Mouse (Mus musculus): Measurements from ENCODE around the gene Lrrn1. TPM values are rescaled to one million over a fixed set of nuclear protein-coding genes. Genes with fewer than 3 reads are reported as not detected.

Lrrn1 gene
- total RNA-seq, 2 experiments from 2014 or later = 6.8 to 8.3 TPM

GRCm38 (mm10) chr6:107583759-107584383, 54.3 kb downstream of the Lrrn1 start:
- no peak for DNase-seq

- no peak for DNase-seq
Observed at GRCm38 (mm10) chr6:107605151-107605550, 75.6 kb downstream of the Lrrn1 start.

GRCm38 (mm10) chr6:107614288-107614687, 84.7 kb downstream of the Lrrn1 start:
- no peak for DNase-seq

Data from gastrocnemius, postnatal 25 days (tissue).